Mouse (Mus musculus) megakaryocyte, adult 5-6 weeks (primary cell): ENCODE measurements around the gene Taar6. TPM values are rescaled to one million over a fixed set of nuclear protein-coding genes. Genes with fewer than 3 reads are reported as not detected.

Experiments used
- ATAC-seq: 2 replicates; pipeline ENCODE4 v1.8.0; 2016; ENCODE audit warnings: mild to moderate bottlenecking, inconsistent platforms; ENCODE audit not compliant: poor library complexity, severe bottlenecking
- total RNA-seq, 2 experiments: library from RNA; stranded (forward) in 1 of 2; stranded (reverse) in 1 of 2; fragments of 153-499, 151-499 nt in 1 of 2; fragments of 221-1000, 200-1000 nt in 1 of 2; gene quantifications; 2 replicates each; pipeline versions ENCODE4 v1.2.3 to v1.2.4; 2015 to 2017

The Taar6 gene
- total RNA-seq, 2 experiments from 2014 or later = not detected

- ATAC-seq = no peak
Measured at GRCm38 (mm10) chr10:23938312-23938711, 47.1 kb downstream of the Taar6 start, which contains the start of gene Taar2. Taar2 (plus strand) TSS chr10:23938572.

- no peak for ATAC-seq
Measured at GRCm38 (mm10) chr10:23937613-23938012, 47.8 kb downstream of the Taar6 start.

Other genes starting within 250 kb of the Taar6 start
- 3,100 and 3,214 TPM in 2 replicates for gene Rps12, start 198.4 kb downstream of the Taar6 start, total RNA-seq (2015)
- gene Rps12, start 198.4 kb downstream of the Taar6 start, total RNA-seq (2017) = 812 and 986 TPM in 2 replicates
- gene Slc18b1, start 188.7 kb downstream of the Taar6 start, total RNA-seq (2015) = 0.18 and 0.34 TPM in 2 replicates
- 0.37 TPM in 1 of 2 replicates, not detected in the other for gene Slc18b1, start 188.7 kb downstream of the Taar6 start, total RNA-seq (2017)
- gene Vnn3, start 134.2 kb downstream of the Taar6 start, total RNA-seq (2015) = 2.2 and 4.3 TPM in 2 replicates
- 7.4 and 11.0 TPM in 2 replicates for gene Vnn3, start 134.2 kb downstream of the Taar6 start, total RNA-seq (2017)
- gene Vnn1, start 91.0 kb downstream of the Taar6 start, total RNA-seq (2015) = not detected in 2 replicates
- gene Vnn1, start 91.0 kb downstream of the Taar6 start, total RNA-seq (2017) = not detected in 2 replicates
- not detected in 2 replicates for gene Taar1, start 65.3 kb downstream of the Taar6 start, total RNA-seq (2015)
- gene Taar1, start 65.3 kb downstream of the Taar6 start, total RNA-seq (2017) = not detected in 2 replicates
- gene Taar2, start 47.1 kb downstream of the Taar6 start, total RNA-seq (2015) = not detected in 2 replicates
- not detected in 2 replicates for gene Taar2, start 47.1 kb downstream of the Taar6 start, total RNA-seq (2017)
- not detected in 2 replicates for gene Taar3, start 36.1 kb downstream of the Taar6 start, total RNA-seq (2015)
- not detected in 2 replicates for gene Taar3, start 36.1 kb downstream of the Taar6 start, total RNA-seq (2017)
- not detected in 2 replicates for gene Taar4, start 25.2 kb downstream of the Taar6 start, total RNA-seq (2015)
- gene Taar4, start 25.2 kb downstream of the Taar6 start, total RNA-seq (2017) = not detected in 2 replicates
- gene Taar5, start 14.9 kb downstream of the Taar6 start, total RNA-seq (2015) = not detected in 2 replicates
- gene Taar5, start 14.9 kb downstream of the Taar6 start, total RNA-seq (2017) = not detected in 2 replicates
- gene Taar7a, start 7.8 kb upstream of the Taar6 start, total RNA-seq (2015) = not detected in 2 replicates
- not detected in 2 replicates for gene Taar7a, start 7.8 kb upstream of the Taar6 start, total RNA-seq (2017)
- not detected in 2 replicates for gene Taar7b, start 14.3 kb upstream of the Taar6 start, total RNA-seq (2015)
- gene Taar7b, start 14.3 kb upstream of the Taar6 start, total RNA-seq (2017) = not detected in 2 replicates
- gene Taar7d, start 41.6 kb upstream of the Taar6 start, total RNA-seq (2015) = not detected in 2 replicates
- not detected in 2 replicates for gene Taar7d, start 41.6 kb upstream of the Taar6 start, total RNA-seq (2017)
- not detected in 2 replicates for gene Taar7e, start 52.0 kb upstream of the Taar6 start, total RNA-seq (2015)
- gene Taar7e, start 52.0 kb upstream of the Taar6 start, total RNA-seq (2017) = not detected in 2 replicates
- not detected in 2 replicates for gene Taar7f, start 63.9 kb upstream of the Taar6 start, total RNA-seq (2015)
- gene Taar7f, start 63.9 kb upstream of the Taar6 start, total RNA-seq (2017) = not detected in 2 replicates
- gene Taar8a, start 90.9 kb upstream of the Taar6 start, total RNA-seq (2015) = not detected in 2 replicates
- not detected in 2 replicates for gene Taar8a, start 90.9 kb upstream of the Taar6 start, total RNA-seq (2017)
- not detected in 2 replicates for gene Taar8b, start 106.6 kb upstream of the Taar6 start, total RNA-seq (2015)
- gene Taar8b, start 106.6 kb upstream of the Taar6 start, total RNA-seq (2017) = not detected in 2 replicates
- not detected in 2 replicates for gene Taar8c, start 116.3 kb upstream of the Taar6 start, total RNA-seq (2015)
- gene Taar8c, start 116.3 kb upstream of the Taar6 start, total RNA-seq (2017) = not detected in 2 replicates
- gene Taar9, start 123.9 kb upstream of the Taar6 start, total RNA-seq (2015) = not detected in 2 replicates
- gene Taar9, start 123.9 kb upstream of the Taar6 start, total RNA-seq (2017) = not detected in 2 replicates
- 163 and 174 TPM in 2 replicates for gene Stx7, start 163.7 kb upstream of the Taar6 start, total RNA-seq (2015)
- 174 and 189 TPM in 2 replicates for gene Stx7, start 163.7 kb upstream of the Taar6 start, total RNA-seq (2017)
- gene Moxd1, start 237.9 kb upstream of the Taar6 start, total RNA-seq (2015) = not detected in 2 replicates
- not detected in 2 replicates for gene Moxd1, start 237.9 kb upstream of the Taar6 start, total RNA-seq (2017)